Mouse (Mus musculus): ENCODE data around the gene Thap12. TPM values are rescaled to one million over a fixed set of nuclear protein-coding genes. Genes with fewer than 3 reads are reported as not detected.
A peak's percentile ranks its signal among the peaks of the same experiment; 100 is the strongest.

Thap12 gene
- polyA plus RNA-seq, 2 experiments, result 9.5 to 13.6 TPM

- TF ChIP-seq EP300 (IDR thresholded peaks at IDR 0.05; ENCODE audit: low read depth), result no peak
- TF ChIP-seq CTCF (IDR thresholded peaks at IDR 0.05; ENCODE audit: low read depth), result peak; percentile 28; the same call in 1 of the 2 replicates
- no peak overlapping the region for H3K27ac ChIP-seq
- H3K4me3 ChIP-seq (ENCODE audit: insufficient read depth in 1 of 2, low read depth in 2 of 2, low read length in 2 of 2), result no peak overlapping the region
- no peak overlapping the region for H3K9ac ChIP-seq (replicated peaks)
- no peaks in the 10 kb centered on the region for H3K27me3 ChIP-seq (ENCODE audit: control insufficient read depth, insufficient read depth, low read length)
- H3K4me2 ChIP-seq (ENCODE audit: low read depth), result no peak overlapping the region
- no peaks in the 10 kb centered on the region for H3K9me3 ChIP-seq (ENCODE audit: control insufficient read depth, low read length)
- H3K4me1 ChIP-seq (replicated peaks; ENCODE audit: control insufficient read depth in 2 of 2, insufficient read depth in 2 of 2, low read length in 1 of 2), result peaks cover 0 to under 1% of the 10 kb centered on the region in 2 experiments; a peak in 2 of 4 replicates
- DNase-seq (ENCODE audit: low read depth in 3 of 3, low spot score in 3 of 3), result no peak
- no peaks in the 10 kb centered on the region for H3K36me3 ChIP-seq (replicated peaks; ENCODE audit: control insufficient read depth, insufficient read depth, low read depth)
- ATAC-seq (ENCODE audit: insufficient read depth), result no peak
- 54% methylated on average over 13 of the region's 13 CpGs for WGBS (ENCODE audit: insufficient replicate concordance)
Measured at GRCm38 (mm10) chr7:98685895-98686294, 17.0 kb upstream of the Thap12 start.

- Histone ChIP-seq H3K4me1 (replicated peaks; ENCODE audit: control insufficient read depth in 2 of 2, insufficient read depth in 2 of 2, low read length in 1 of 2) (peaks cover 0 to 7% of the 10 kb centered on the region in 2 experiments; a peak in 2 of 4 replicates), H3K27me3 (ENCODE audit: control insufficient read depth, insufficient read depth, low read length) (no peaks in the 10 kb centered on the region), H3K9me3 (ENCODE audit: control insufficient read depth, low read length) (no peaks in the 10 kb centered on the region), H3K4me3 (ENCODE audit: insufficient read depth in 1 of 2, low read depth in 2 of 2, low read length in 2 of 2) (no peak overlapping the region), H3K36me3 (replicated peaks; ENCODE audit: control insufficient read depth, insufficient read depth, low read depth) (no peaks in the 10 kb centered on the region), H3K27ac (no peak overlapping the region), H3K4me2 (ENCODE audit: low read depth) (no peak overlapping the region), H3K9ac (replicated peaks) (no peak overlapping the region)
- WGBS (ENCODE audit: insufficient replicate concordance), result 63% methylated on average over 1 of the region's 1 CpGs
- ATAC-seq (ENCODE audit: insufficient read depth) (no peak), DNase-seq (ENCODE audit: low read depth in 3 of 3, low spot score in 3 of 3) (no peak)
- TF ChIP-seq EP300 (IDR thresholded peaks at IDR 0.05; ENCODE audit: low read depth) (no peak), CTCF (IDR thresholded peaks at IDR 0.05; ENCODE audit: low read depth) (no peak)
Measured at GRCm38 (mm10) chr7:98690126-98690525, 12.8 kb upstream of the Thap12 start.

DNA sequence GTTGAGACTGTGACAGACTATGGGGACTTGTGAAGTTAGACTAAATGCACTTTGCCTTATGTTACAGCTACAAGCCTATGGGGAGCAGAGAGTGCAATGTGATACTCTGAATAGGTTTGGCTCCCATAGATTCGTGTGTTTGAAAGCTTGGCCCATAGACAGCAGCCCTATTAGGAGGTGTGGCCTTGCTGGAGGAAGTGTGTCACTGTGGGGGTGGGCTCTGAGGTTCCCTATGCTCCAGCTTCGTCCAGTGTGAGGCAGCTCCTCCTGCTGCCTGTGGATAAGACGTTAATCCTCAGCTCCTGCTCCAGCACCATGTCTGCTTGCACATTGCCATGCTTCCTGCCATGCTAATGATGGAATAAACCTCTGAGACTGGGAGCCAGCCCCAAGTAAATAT is 12.1 kb upstream of the Thap12 start:
- Histone ChIP-seq H3K27me3 (ENCODE audit: control insufficient read depth, insufficient read depth, low read length) (no peaks in the 10 kb centered on the region), H3K36me3 (replicated peaks; ENCODE audit: control insufficient read depth, insufficient read depth, low read depth) (no peaks in the 10 kb centered on the region), H3K4me1 (replicated peaks; ENCODE audit: control insufficient read depth in 2 of 2, insufficient read depth in 2 of 2, low read length in 1 of 2) (peaks cover 0 to 7% of the 10 kb centered on the region in 2 experiments; a peak in 2 of 4 replicates), H3K27ac (no peak overlapping the region), H3K4me3 (ENCODE audit: insufficient read depth in 1 of 2, low read depth in 2 of 2, low read length in 2 of 2) (no peak overlapping the region), H3K4me2 (ENCODE audit: low read depth) (no peak overlapping the region), H3K9ac (replicated peaks) (no peak overlapping the region), H3K9me3 (ENCODE audit: control insufficient read depth, low read length) (no peaks in the 10 kb centered on the region)
- no peak for ATAC-seq (ENCODE audit: insufficient read depth)
- no peak for DNase-seq (ENCODE audit: low read depth in 3 of 3, low spot score in 3 of 3)
- 8% methylated on average over 3 of the region's 3 CpGs for WGBS (ENCODE audit: insufficient replicate concordance)
- TF ChIP-seq CTCF (IDR thresholded peaks at IDR 0.05; ENCODE audit: low read depth) (0 out of 2 replicates have a peak, but pooled peaks have one; percentile 6), EP300 (IDR thresholded peaks at IDR 0.05; ENCODE audit: low read depth) (no peak)

GRCm38 (mm10) chr7:98692761-98693546 is 9.9 kb upstream of the Thap12 start:
- no peak overlapping the region for H3K4me3 ChIP-seq (ENCODE audit: insufficient read depth in 1 of 2, low read depth in 2 of 2, low read length in 2 of 2)
- no peaks in the 10 kb centered on the region for H3K9me3 ChIP-seq (ENCODE audit: control insufficient read depth, low read length)
- DNase-seq (ENCODE audit: low read depth in 3 of 3, low spot score in 3 of 3) (no peak), ATAC-seq (ENCODE audit: insufficient read depth) (no peak)
- no peak overlapping the region for H3K4me2 ChIP-seq (ENCODE audit: low read depth)
- TF ChIP-seq CTCF (IDR thresholded peaks at IDR 0.05; ENCODE audit: low read depth), result no peak
- TF ChIP-seq EP300 (IDR thresholded peaks at IDR 0.05; ENCODE audit: low read depth), result no peak
- H3K4me1 ChIP-seq (replicated peaks; ENCODE audit: control insufficient read depth in 2 of 2, insufficient read depth in 2 of 2, low read length in 1 of 2), result peaks cover 0 to 7% of the 10 kb centered on the region in 2 experiments; a peak in 2 of 4 replicates
- 49% methylated on average over 24 of the region's 24 CpGs for WGBS (ENCODE audit: insufficient replicate concordance)
- H3K27ac ChIP-seq, result no peak overlapping the region
- no peaks in the 10 kb centered on the region for H3K27me3 ChIP-seq (ENCODE audit: control insufficient read depth, insufficient read depth, low read length)
- H3K9ac ChIP-seq (replicated peaks), result no peak overlapping the region
- H3K36me3 ChIP-seq (replicated peaks; ENCODE audit: control insufficient read depth, insufficient read depth, low read depth), result no peaks in the 10 kb centered on the region

DNA sequence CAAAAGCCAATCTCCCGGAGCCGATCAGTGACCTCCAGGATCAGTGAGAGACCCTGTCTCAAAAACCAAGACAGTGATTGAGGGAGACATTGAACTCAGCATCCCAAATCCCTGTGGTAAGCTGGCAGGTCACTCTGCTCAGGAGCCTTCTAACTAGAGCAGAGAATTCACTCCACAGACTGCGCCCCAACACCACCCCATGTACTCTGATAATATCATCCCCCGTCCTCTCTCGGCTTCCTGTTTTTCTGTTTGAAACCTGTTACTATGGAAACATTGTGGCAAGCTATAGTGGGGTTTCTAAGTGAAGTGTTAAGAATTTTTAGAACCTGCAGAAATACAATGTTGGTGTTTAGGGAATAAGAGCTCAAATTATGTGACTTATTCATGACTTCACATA is 8.9 kb upstream of the Thap12 start:
- H3K27me3 ChIP-seq (ENCODE audit: control insufficient read depth, insufficient read depth, low read length), result no peaks in the 10 kb centered on the region
- TF ChIP-seq EP300 (IDR thresholded peaks at IDR 0.05; ENCODE audit: low read depth), result no peak
- no peak for TF ChIP-seq CTCF (IDR thresholded peaks at IDR 0.05; ENCODE audit: low read depth)
- H3K4me1 ChIP-seq (replicated peaks; ENCODE audit: control insufficient read depth in 2 of 2, insufficient read depth in 2 of 2, low read length in 1 of 2), result peaks cover 0 to 7% of the 10 kb centered on the region in 2 experiments; a peak in 2 of 4 replicates
- no peaks in the 10 kb centered on the region for H3K9me3 ChIP-seq (ENCODE audit: control insufficient read depth, low read length)
- H3K27ac ChIP-seq, result no peak overlapping the region
- DNase-seq (ENCODE audit: low read depth in 3 of 3, low spot score in 3 of 3) (peak in 1 of 3 experiments; percentile 32), ATAC-seq (ENCODE audit: insufficient read depth) (no peak)
- H3K4me3 ChIP-seq (ENCODE audit: insufficient read depth in 1 of 2, low read depth in 2 of 2, low read length in 2 of 2), result no peak overlapping the region
- 26% methylated on average over 5 of the region's 5 CpGs for WGBS (ENCODE audit: insufficient replicate concordance)
- H3K36me3 ChIP-seq (replicated peaks; ENCODE audit: control insufficient read depth, insufficient read depth, low read depth), result no peaks in the 10 kb centered on the region
- H3K9ac ChIP-seq (replicated peaks), result no peak overlapping the region
- no peak overlapping the region for H3K4me2 ChIP-seq (ENCODE audit: low read depth)

Measured in liver, embryonic 14.5 days (tissue).